Mouse (Mus musculus) heart, embryonic 10.5 days (tissue): ENCODE data around the gene B3galt1. TPM values are rescaled to one million over a fixed set of nuclear protein-coding genes. Genes with fewer than 3 reads are reported as not detected.
A peak's percentile ranks its signal among the peaks of the same experiment; 100 is the strongest.

ENCODE experiments used
- DNase-seq: peaks from one replicate; pipeline ENCODE4 v3.0.0-alpha.2; 2017; ENCODE audit warnings: low spot score
- H3K27ac ChIP-seq: fragments of 300-500 bp; sonication (generic); 2 replicates; pipeline ENCODE4 v1.5.1; 2016; ENCODE audit warnings: mild to moderate bottlenecking
- H3K27me3 ChIP-seq: fragments of 300-500 bp; sonication (generic); 2 replicates; pipeline ENCODE4 v1.6.1; 2016; ENCODE audit warnings: mild to moderate bottlenecking; ENCODE audit not compliant: poor library complexity, insufficient read depth, severe bottlenecking
- H3K36me3 ChIP-seq: fragments of 300-500 bp; sonication (generic); 2 replicates; pipeline ENCODE4 v1.6.1; 2016; ENCODE audit warnings: mild to moderate bottlenecking, moderate library complexity
- H3K4me1 ChIP-seq: fragments of 300-500 bp; sonication (generic); 2 replicates; pipeline ENCODE4 v1.6.1; 2016; ENCODE audit warnings: mild to moderate bottlenecking
- H3K4me3 ChIP-seq: fragments of 300-500 bp; sonication (generic); 2 replicates; pipeline ENCODE4 v1.5.1; 2016; ENCODE audit warnings: mild to moderate bottlenecking, moderate library complexity
- H3K9me3 ChIP-seq: fragments of 300-500 bp; sonication (generic); 2 replicates; pipeline ENCODE4 v1.6.1; 2016; ENCODE audit warnings: mild to moderate bottlenecking, moderate library complexity
- WGBS: fragments of 180-500 bp; shearing (Covaris S2); methylation state at CpG from one replicate; pipeline ENCODE4 v1.1.7; 2016; 5-methylcytosine and 5-hydroxymethylcytosine counted together
- polyA plus RNA-seq: library from polyadenylated mRNA; unstranded; fragments of >200 nt; fragmentation: Nextera tagmentation; extraction: Ambion mirVana; gene quantifications from 2 replicates; pipeline ENCODE4 v1.2.1, GENCODE M21; 2016

Gene B3galt1
- 4.7 and 4.8 TPM in 2 replicates for polyA plus RNA-seq

GRCm38 (mm10) chr2:67565480-67566331 lies at the start of gene B3galt1:
TSS of gene B3galt1 (plus strand) at chr2:67565871.
- Histone ChIP-seq H3K27ac (peak within 1 kb of the TSS; percentile 83), H3K36me3 (no peaks in the 10 kb centered on the region), H3K4me1 (peaks cover 10% of the 10 kb centered on the region), H3K4me3 (peak within 1 kb of the TSS; percentile 75), H3K27me3 (no peaks in the 10 kb centered on the region), H3K9me3 (no peaks in the 10 kb centered on the region)
- WGBS, result under 1% methylated on average over 83 of the region's 83 CpGs
- peak; percentile 92 for DNase-seq

DNA sequence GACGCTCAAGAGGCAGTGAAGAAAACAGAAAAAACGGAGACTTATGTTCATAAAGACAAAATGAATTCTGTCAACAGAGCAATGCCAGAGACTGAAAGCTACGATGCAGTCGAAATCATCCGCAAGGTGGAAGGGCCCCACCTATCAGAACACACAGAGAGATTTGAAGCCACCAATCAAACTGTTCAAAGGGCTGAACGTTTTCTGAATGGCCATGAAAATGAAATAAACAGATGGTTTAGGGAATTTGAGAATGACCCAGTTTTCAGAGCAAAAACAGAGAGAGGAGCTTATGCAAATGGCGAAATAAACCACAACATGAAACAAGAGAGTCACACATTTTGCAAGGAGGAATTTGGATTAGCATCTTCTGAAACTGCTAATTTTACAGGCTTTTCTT lies 49.3 kb upstream of the B3galt1 start:
- Histone ChIP-seq H3K36me3 (no peaks in the 10 kb centered on the region), H3K4me1 (no peaks in the 10 kb centered on the region), H3K27me3 (no peaks in the 10 kb centered on the region), H3K27ac (no peak overlapping the region), H3K9me3 (no peaks in the 10 kb centered on the region), H3K4me3 (no peak overlapping the region)
- 86% methylated on average over 7 of the region's 7 CpGs for WGBS
- DNase-seq, result no peak

- H3K4me1 ChIP-seq, result peaks cover 2% of the 10 kb centered on the region; the same call in 1 of the 2 replicates
- H3K27me3 ChIP-seq, result no peaks in the 10 kb centered on the region
- H3K36me3 ChIP-seq, result no peaks in the 10 kb centered on the region
- WGBS, result 79% methylated on average over 2 of the region's 2 CpGs
- DNase-seq, result no peak
- no peak overlapping the region for H3K4me3 ChIP-seq
- H3K27ac ChIP-seq, result no peak overlapping the region
- H3K9me3 ChIP-seq, result no peaks in the 10 kb centered on the region
These were observed 30.3 kb upstream of the B3galt1 start for GRCm38 (mm10) chr2:67535347-67535746.

DNA sequence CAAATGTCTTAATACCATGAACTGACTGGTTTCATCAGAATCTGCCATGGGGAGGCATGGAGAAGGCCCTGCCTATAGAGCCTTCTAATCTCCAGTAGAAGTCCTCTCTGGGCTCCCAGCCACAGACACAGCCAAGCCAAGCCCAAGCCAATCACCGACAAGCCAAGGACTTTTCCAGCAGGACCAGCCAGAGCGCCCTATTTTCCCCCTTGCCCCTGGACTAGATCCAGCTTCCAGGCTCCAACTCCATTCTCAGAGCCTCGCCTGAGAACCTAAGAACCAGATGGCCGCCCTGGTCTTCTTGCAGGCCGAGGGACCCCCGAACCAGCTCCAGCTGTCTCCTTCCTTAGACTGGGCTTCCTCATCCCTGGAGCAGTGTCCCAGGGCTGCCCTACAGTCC lies 26.2 kb upstream of the B3galt1 start:
- H3K27ac ChIP-seq, result no peak overlapping the region
- WGBS, result 84% methylated on average over 6 of the region's 6 CpGs
- no peaks in the 10 kb centered on the region for H3K36me3 ChIP-seq

DNA sequence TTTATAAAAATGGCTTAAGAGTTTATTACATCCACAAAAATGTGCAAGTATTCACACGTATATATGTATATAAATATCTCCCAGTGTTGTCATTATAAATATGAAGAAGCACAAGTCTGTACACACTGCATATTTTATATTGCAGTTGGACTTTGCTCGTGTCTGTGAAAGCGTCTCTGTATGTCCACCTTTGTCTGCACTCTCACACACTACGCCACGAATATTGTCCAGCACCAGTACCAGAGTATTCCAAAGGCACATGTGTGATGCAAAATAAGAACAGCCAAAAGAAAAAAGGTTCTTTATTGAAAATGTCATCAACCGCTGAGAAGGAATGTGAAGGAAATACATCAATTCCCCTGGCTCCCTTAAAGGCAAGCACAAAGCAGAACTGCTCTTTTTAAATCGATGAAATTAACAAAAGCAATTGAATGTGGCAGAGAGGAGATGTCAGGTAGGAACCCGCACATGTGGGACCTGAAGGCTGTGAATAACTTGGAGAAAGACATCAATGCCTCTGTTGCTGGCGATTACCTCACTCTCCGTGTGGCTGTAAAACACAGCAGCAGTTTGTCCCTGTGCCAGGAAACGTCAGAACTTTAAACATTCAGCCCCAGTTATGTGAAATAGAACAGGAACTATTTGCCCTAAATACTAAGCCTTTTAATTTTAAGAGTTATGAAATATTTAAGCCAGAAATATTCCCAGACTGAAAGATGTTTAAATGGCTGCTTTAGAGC lies 23.5 kb upstream of the B3galt1 start:
- Histone ChIP-seq H3K27ac (no peak overlapping the region), H3K4me1 (no peaks in the 10 kb centered on the region), H3K36me3 (no peaks in the 10 kb centered on the region), H3K4me3 (no peak overlapping the region), H3K9me3 (no peaks in the 10 kb centered on the region), H3K27me3 (no peaks in the 10 kb centered on the region)
- WGBS, result 77% methylated on average over 11 of the region's 11 CpGs
- DNase-seq, result no peak

More for the DNA sequence above, 26.2 kb upstream of the B3galt1 start:
- H3K9me3 ChIP-seq, result no peaks in the 10 kb centered on the region
- H3K4me1 ChIP-seq, result no peaks in the 10 kb centered on the region
- H3K27me3 ChIP-seq, result no peaks in the 10 kb centered on the region
- H3K4me3 ChIP-seq, result no peak overlapping the region
- DNase-seq, result no peak

- no peak overlapping the region for H3K27ac ChIP-seq
- 69% methylated on average over 8 of the region's 8 CpGs for WGBS
- no peaks in the 10 kb centered on the region for H3K4me1 ChIP-seq
- DNase-seq, result no peak
- no peak overlapping the region for H3K4me3 ChIP-seq
- no peaks in the 10 kb centered on the region for H3K36me3 ChIP-seq
- H3K9me3 ChIP-seq, result no peaks in the 10 kb centered on the region
- H3K27me3 ChIP-seq, result no peaks in the 10 kb centered on the region
These were observed 21.2 kb upstream of the B3galt1 start for GRCm38 (mm10) chr2:67544426-67544825.

- H3K27me3 ChIP-seq, result no peaks in the 10 kb centered on the region
- H3K9me3 ChIP-seq, result no peaks in the 10 kb centered on the region
- no peaks in the 10 kb centered on the region for H3K36me3 ChIP-seq
- H3K4me3 ChIP-seq, result peak overlapping the region; percentile 75
- peak; percentile 77 for DNase-seq
- H3K4me1 ChIP-seq, result peaks cover 10% of the 10 kb centered on the region
- H3K27ac ChIP-seq, result peak overlapping the region; percentile 83
- WGBS, result 4% methylated on average over 23 of the region's 23 CpGs
These were observed 706 bp upstream of the B3galt1 start for GRCm38 (mm10) chr2:67564851-67565479.

DNA sequence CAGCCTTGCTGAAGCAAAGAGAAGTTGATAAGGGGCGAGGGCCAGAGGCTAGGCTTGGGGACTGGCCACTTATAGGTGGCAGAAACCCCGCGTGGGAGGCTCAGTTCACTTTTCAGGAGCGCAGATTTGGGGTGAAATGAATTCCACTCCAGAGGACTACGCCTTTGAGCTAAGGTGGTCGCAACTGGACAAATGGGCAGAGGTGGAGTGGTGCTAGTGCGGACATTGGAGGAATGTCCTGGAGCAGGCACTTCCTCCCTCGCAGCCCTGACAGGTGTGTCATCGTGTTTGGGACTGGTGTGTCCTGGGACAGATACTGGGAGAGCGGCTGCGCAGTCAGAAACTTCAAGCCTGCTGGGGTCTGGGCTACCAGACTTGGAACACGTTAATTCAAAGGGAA lies 895 bp downstream of the B3galt1 start:
- Histone ChIP-seq H3K4me3 (peak overlapping the region; percentile 75), H3K9me3 (no peaks in the 10 kb centered on the region), H3K27ac (no peak overlapping the region), H3K36me3 (no peaks in the 10 kb centered on the region), H3K27me3 (no peaks in the 10 kb centered on the region), H3K4me1 (peaks cover 10% of the 10 kb centered on the region)
- 5% methylated on average over 12 of the region's 12 CpGs for whole genome bisulfite sequencing
- DNase-seq, result no peak

DNA sequence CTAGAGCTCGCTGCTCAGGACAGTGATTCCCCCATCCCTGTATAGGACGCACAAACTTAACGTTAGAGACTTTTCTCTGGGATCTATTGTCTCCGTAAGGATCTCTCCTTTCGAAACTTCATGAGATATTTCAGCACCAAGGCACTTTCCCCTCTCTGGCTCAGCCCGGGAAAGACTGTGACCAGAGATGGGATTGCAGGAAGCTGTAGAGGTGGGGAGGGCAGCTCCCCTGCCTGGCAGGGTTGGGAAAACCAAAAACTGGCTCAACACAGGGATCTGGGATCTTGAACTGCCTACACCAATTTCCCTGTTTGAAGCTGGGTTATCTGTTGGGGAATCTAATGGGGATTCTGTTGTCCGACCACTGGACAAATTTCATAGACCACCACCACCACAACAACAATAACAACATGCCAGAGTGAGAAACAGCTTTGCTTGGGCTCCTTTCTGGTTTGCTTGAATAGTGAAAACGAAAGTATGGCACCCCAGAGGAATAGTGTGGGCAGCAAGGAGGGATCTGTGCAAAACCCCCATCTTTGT lies 1.5 kb downstream of the B3galt1 start:
- no peak overlapping the region for H3K27ac ChIP-seq
- WGBS, result 14% methylated on average over 8 of the region's 8 CpGs
- peak overlapping the region; percentile 75 for H3K4me3 ChIP-seq
- H3K4me1 ChIP-seq, result peaks cover 10% of the 10 kb centered on the region
- DNase-seq, result no peak
- H3K36me3 ChIP-seq, result no peaks in the 10 kb centered on the region
- no peaks in the 10 kb centered on the region for H3K9me3 ChIP-seq
- no peaks in the 10 kb centered on the region for H3K27me3 ChIP-seq

DNA sequence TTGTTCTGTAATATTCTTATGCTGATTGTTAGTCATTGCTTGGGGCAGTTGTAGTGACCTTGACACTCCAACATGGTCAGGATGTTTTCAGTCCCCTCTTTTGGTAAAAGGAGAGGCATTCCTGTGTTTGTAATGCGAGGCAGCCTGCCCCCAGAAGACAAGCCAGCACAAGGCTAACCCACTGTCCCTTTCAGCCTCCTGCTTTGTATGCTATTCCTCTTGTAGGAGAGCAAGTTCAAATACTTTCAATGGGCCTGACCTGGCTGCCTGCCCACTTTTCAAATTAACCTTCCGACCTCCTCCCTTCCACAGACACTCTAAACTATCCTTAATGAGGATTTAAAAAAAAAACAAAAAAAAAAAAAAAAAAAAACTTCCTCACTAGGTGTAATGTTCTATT lies 11.0 kb downstream of the B3galt1 start:
- DNase-seq, result no peak
- no peaks in the 10 kb centered on the region for H3K27me3 ChIP-seq
- 77% methylated on average over 2 of the region's 2 CpGs for WGBS
- H3K36me3 ChIP-seq, result no peaks in the 10 kb centered on the region
- H3K4me3 ChIP-seq, result no peak overlapping the region
- H3K4me1 ChIP-seq, result no peaks in the 10 kb centered on the region
- no peaks in the 10 kb centered on the region for H3K9me3 ChIP-seq
- no peak overlapping the region for H3K27ac ChIP-seq

DNA sequence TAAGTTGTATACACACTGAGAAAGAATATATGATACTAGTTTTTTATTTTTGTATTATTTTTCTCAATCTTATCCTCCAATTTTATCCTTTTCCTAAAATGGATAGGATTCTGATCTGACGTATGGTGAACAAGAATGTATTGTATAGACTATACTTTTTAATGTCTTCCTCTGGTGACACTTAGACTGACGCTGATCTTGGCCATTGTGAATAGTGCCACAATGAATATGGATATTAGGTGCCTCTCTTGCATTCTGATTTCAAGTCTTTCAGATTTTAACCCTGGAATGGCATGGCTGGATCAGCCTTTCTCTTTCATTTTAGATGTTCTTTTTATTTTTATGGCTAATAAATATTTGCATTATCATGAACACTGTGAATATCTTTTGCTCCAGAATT lies 17.4 kb downstream of the B3galt1 start:
- WGBS, result 75% methylated on average over 2 of the region's 2 CpGs
- Histone ChIP-seq H3K9me3 (no peaks in the 10 kb centered on the region), H3K4me3 (no peak overlapping the region), H3K36me3 (no peaks in the 10 kb centered on the region), H3K27ac (no peak overlapping the region), H3K27me3 (no peaks in the 10 kb centered on the region), H3K4me1 (no peaks in the 10 kb centered on the region)
- no peak for DNase-seq

- Histone ChIP-seq H3K36me3 (no peaks in the 10 kb centered on the region), H3K4me1 (peaks cover 7% of the 10 kb centered on the region; the same call in 1 of the 2 replicates), H3K27ac (no peak overlapping the region), H3K27me3 (no peaks in the 10 kb centered on the region), H3K4me3 (no peak overlapping the region), H3K9me3 (no peaks in the 10 kb centered on the region)
- no peak for DNase-seq
These were observed 24.7 kb downstream of the B3galt1 start for GRCm38 (mm10) chr2:67590408-67590807.
